Mouse (Mus musculus) small intestine, adult 10 weeks (tissue): ENCODE results near the gene Emp2. TPM values are rescaled to one million over a fixed set of nuclear protein-coding genes. Genes with fewer than 3 reads are reported as not detected.

Experiments used
- polyA plus RNA-seq: library from polyadenylated mRNA; stranded (reverse); fragments of 350-450 nt; fragmentation: Illumina TruSeq; extraction: RNeasy Lipid Tissue Mini Kit (QIAGEN cat#74804); gene quantifications from one replicate; pipeline ENCODE4 v1.2.3, GENCODE M21; 2014; ENCODE audit warnings: low replicate concordance

Gene Emp2
- 3.8 TPM for polyA plus RNA-seq

DNA sequence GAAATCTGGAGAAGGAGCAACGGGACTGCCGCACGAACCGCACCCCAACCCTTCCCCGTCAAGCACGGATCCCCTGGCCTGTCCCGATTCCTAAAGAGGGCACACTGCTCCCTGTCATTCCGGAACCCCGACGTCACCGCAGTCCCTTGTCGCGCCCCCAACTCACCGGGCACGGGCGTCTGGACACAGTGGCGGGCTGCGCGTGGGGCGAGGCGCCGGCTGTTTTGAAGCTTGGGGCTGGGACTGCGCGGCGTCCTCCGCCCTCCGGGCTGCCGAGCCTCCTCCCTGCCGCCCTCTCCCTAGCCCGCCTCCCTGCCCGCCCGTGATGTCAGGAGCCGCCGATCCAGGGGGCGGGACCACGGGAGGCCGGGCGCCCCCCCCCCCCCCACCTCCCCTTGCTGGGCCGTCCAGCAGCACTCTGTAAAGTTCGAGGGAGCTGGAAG, at the start of gene Emp2:
Gene Emp2 (minus strand): TSS at position 323 of the 443 bp plus-strand sequence.

Other genes starting within 250 kb of the Emp2 start
- gene Rpl39l, start 143.7 kb downstream of the Emp2 start, polyA plus RNA-seq: not detected
- 2.0 TPM for gene Atf7ip2, start 121.3 kb downstream of the Emp2 start, polyA plus RNA-seq
- gene Tekt5, start 81.5 kb upstream of the Emp2 start, polyA plus RNA-seq: not detected
- gene Nubp1, start 98.0 kb upstream of the Emp2 start, polyA plus RNA-seq: 3.7 TPM
- gene Tvp23a, start 133.4 kb upstream of the Emp2 start, polyA plus RNA-seq: 1.0 TPM
- 2.9 TPM for gene Ciita, start 166.1 kb upstream of the Emp2 start, polyA plus RNA-seq
- 1.4 TPM for gene Dexi, start 229.1 kb upstream of the Emp2 start, polyA plus RNA-seq
- gene Clec16a, start 231.4 kb upstream of the Emp2 start, polyA plus RNA-seq: 12.3 TPM